Mouse (Mus musculus): ENCODE results near the gene Lgals9.

Lgals9 gene

DNA sequence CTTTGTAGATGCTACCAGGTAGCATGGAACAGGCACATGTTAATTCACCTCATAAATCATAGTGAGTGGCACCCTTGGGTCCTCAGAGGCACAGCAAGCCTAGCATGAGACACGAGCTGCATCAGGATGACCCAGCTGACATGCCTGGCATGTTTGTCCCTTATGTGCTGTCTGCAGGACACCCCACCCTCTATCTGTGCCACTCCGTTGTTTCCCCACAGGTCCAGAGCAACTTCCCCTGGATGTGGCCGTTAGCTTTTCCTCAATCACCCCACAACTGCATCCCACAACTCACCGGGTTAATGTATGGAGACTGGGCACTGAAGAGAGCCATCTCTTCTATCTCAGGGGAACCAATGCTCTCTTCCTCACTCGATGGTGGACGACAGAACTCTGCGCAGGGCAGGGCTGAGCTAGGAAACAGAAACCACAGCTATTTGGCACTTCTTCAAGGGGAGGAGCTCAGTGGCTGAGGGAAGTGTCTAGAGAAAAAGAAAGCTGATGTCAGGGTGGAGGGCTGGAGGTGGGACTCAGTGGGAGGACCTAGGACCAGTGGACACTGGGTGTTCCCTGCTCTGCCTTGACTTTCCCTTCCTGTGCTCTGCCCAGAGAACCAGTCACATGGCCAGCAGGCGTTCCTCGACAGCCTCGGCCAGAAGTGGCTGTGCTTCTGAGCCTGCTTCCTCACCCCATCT, at the start of gene Lgals9:
Gene Lgals9 (minus strand): TSS at position 464 of the 695 bp plus-strand sequence.
- DNase-seq (ENCODE audit: inconsistent ontology term) = peak; percentile 78

DNA sequence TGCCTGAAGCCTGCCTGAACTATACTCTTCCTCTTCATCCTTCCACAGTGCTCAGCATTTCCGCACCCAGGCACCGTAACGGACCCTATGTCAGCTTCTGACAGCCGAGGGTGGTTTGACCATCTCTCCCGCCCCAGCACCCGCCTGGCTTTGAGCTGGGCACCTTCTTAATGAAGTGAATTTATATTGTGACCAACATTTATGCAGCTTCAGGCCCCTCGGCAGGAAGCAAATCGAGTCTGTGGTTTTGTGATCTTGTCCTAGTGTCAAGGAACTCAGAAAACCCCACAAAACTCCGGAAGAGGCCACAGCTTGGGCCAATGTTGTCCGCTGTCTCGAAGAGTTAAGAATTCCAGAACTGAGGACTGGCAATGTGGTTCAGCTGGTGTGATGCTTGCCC, 48.9 kb upstream of the Lgals9 start:
- no peak for DNase-seq (ENCODE audit: inconsistent ontology term)

DNA sequence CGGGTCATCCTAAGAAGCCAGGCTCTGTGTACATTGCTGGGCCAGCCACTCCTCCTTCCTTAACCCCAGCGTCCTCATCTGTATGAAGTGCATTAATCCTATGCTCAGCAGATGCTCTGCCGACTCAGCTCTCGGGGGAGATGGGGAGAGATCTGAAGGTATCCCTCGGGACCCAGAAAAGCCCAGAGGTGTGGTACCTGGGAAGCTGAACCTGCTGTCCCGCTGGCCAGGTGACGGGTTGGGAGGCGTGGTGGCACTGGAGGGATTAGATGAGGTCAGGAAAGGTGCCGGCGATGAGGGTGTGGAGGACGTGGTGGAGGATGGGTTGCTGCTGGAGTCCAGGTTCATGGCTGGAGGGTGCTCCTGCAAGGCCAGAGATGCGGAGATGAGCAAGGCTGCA, 48.3 kb upstream of the Lgals9 start:
- DNase-seq (ENCODE audit: inconsistent ontology term) = no peak

DNA sequence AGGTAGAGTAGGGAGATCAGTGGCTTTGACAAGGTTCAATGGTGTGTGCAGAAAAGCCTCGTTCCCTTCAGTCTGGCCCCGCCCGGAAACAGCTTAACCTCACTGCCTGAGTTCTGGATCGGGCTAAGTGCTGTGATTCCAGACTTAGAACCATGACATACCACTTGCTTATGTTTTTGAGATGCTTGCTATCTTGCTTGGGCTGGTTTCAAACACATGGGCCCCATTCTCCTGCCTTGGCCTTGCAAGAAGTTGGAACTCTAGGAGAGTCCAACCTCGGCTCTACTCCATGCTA, 46.7 kb upstream of the Lgals9 start:
- DNase-seq (ENCODE audit: inconsistent ontology term) = no peak

DNA sequence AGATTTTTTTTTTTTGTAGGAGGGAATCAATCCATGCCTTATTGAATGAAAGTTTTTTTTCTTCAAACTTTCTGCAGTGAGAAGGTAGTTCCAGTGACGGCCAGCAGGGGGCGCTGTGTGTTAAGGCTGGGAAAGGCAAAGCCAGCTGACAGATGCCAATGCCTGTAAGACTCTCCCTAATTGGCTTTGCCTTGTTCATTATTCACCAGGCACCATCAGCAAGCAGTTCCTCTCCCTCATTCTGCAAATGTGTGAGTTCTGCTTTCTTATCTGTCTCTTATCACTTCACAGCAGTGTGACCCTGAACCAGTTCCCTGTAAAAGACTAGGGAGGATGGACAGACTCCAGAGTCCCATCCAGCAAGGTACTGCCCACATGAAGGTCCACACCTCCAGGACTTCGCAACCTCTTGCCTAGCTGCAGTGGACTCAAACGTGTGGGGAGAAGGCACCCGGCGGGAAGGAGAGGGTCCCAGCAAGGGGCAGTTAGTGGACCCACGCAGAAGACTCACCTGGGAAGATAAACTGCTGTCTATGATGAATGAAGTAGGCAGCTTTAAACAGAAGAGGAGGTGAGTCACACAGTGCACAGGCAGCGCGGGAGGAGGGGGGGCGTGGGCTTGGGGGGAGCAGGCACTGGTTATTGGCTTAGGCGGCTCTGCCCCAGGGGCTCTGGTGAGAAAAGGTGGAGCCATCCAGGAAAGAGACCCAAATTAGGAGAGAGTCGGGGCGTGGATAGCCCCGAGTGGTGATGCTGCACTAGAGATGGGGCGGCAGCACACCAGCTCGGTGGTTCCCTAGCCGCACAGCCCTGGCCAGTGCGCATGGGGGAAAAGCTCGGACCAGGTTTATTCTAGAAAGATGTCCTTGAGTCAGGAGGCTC, 46.1 kb upstream of the Lgals9 start:
- peak; percentile 90 for DNase-seq (ENCODE audit: inconsistent ontology term)

DNA sequence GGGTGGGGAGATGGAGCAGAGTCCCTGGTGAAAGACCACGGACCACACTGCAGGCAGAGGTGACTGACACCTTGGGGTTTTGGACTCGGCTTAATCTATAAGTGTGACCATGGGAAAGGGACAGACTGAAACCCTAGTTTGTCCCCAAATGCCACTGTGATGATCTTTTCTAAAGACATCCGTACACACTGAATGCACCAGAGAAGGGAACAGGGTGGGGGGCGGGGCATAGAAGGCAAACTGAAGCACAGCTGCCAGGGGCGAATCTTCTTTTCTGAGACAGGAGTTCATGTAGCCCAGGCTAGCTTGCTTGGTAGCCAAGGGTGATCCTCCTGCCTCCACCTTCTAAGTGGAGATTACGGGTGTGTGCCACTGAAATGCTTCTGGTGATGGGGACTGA, 39.0 kb upstream of the Lgals9 start:
- DNase-seq (ENCODE audit: inconsistent ontology term) = no peak

DNA sequence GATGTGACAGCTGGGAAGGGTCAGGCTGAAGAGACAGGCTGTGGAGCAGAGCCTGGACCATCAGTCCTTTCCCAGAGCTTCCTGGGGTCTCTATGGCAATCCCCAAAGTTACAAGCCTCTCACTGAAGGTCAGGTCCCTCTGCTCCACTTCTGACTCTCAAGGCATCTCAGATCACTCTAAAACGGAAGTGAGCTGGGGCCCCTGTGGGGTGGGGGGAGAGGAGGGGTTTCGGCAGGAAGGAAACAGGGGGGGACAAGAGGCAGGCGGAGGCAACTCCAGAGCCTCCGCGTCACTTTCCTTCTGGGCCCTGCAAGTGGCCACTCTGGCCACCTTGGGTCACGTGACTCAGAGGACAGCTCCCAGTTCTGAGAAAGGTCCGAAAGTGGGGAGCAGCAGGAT, 38.6 kb upstream of the Lgals9 start:
- no peak for DNase-seq (ENCODE audit: inconsistent ontology term)

GRCm38 (mm10) chr11:79022836-79023235, 38.1 kb upstream of the Lgals9 start:
- DNase-seq (ENCODE audit: inconsistent ontology term) = no peak

DNA sequence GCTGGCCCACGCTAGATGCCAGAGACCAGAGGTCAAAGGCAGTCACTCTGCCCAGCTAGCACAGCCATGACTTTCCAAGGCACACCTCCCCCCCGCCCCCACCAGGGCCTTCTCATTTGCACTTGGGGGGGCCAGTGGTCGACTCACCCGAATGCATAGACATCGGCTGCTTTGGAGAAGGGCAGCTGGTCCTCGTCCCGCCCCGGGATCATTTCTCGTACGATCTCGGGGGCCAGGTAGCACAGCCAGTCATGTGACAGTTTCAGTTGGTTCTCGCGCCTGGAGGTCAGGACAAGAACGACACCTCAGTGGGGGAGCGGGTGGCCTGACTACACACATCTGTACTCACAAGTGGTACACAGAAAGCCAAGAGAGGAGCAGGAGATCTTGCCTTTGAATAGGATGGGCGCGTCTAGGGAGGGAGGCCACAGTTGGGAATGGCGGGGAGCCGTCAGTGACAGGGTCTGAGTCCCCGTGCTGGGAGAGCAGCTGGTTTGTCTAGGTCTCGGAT, 35.8 kb upstream of the Lgals9 start:
- DNase-seq (ENCODE audit: inconsistent ontology term) = no peak

DNA sequence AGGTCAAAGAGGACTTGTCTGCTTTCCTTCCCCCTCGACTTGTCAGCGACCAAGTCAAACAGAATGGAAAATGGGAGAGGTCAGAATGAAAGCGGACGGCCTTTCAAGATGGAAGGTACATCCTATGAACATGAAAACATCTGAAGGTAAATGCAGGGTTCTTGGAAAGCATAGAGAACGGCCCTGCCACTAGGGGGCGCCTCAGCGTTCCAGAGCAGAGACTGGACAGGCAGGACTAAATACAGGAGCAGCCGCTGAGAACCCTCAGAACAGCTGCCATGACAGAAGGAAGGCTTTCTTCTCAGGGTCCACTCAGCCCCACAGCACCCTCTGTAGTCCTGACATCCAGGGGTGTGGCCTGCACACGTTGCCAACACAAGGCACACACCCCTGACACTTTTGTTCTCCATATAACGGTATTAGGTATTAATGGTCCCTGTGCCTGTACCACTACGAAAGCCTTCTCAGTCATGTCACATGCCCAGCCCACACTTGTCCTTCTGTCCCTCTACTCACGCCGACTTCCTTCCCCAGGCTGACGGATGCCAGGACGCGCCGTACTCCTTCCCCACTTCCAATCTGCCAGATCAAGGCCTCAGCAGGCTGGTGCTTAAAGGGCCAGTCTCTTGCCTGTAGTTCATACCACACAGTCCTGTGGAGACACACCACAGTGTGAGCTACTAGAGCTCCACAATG, 35.2 kb upstream of the Lgals9 start:
- peak; percentile 41 for DNase-seq (ENCODE audit: inconsistent ontology term)

DNA sequence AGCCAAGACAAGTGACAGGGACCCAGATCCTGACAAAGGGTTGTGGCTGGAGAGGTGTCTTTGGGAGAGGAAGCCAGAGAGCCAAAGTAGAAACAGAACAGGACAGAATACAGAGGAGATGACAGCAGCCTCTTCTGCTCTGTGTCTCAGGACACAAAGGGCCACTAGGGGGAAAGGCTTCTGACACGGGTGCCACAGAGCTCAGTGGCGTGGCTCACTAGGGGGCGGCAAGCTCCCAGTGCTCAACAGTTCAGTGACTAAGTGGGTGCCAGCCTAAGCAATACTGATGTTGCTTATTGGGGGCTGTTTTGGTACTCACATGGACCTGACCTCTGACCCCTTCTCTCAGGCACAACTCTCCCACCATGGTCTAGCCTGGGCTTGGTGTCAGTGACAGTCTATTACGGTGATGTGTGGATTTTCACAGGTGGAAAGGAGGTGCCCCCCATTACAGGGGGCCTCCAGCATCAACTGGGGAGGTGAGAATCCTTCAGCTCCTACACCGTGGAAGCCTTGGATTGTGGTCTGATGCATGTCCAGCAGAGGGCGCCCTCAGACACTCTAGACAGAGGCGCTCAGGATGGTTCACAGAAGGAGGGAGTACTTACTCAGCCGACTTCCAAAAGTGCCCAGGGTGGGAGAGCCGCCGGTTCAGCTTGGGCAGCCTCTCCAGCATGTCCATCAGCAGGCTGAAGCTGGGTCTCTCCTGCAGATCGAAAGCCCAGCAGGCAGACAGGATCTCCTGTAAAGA, 34.4 kb upstream of the Lgals9 start:
- peak; percentile 56 for DNase-seq (ENCODE audit: inconsistent ontology term)

GRCm38 (mm10) chr11:79017161-79017606, 32.4 kb upstream of the Lgals9 start:
- no peak for DNase-seq (ENCODE audit: inconsistent ontology term)

DNA sequence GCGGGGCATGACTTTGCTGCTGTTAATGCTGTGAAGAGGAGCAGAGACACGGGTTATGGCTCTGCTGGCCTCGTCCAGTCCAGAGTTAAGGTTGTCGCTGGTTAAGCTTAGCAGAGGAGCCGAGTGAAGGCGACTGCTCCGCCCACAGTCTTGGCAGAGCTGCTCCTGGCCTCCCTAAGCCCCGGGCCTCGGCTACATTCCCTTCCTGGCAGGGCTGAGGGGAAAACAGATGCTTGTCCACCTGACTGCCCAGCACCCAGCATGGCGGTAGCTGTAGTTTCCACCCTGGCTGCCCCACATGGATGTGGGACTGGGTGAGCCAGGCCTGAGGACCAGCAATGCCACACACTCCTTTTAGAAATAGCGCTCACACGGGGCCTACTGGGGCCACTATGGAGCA, 31.5 kb upstream of the Lgals9 start:
- no peak for DNase-seq (ENCODE audit: inconsistent ontology term)

DNA sequence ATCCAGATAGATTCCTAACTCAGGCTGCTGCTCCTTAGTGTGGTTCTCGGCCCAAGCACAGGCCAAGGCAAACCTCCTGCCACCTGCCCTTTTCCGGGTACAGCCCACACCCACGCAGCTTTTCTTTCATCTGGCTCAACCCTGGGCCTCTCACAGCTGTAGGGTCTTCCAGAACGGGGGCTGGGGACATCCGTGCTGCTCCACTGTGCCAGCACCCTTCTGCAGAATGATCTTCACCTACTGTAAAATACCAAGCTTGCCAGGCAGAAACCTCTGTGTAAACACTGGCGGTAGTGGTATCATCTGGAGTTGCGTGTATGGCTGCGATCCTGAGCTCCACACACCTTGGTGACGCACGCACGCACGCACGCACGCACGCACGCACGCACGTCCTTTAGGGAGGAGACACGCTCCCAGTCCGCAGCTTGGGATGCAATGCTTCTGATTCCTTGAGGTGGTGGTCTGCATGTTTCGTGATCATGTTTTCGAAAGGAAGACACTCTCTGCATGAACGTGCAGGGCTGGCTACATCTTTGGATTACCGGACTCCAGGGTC, 31.0 kb upstream of the Lgals9 start:
- no peak for DNase-seq (ENCODE audit: inconsistent ontology term)

DNA sequence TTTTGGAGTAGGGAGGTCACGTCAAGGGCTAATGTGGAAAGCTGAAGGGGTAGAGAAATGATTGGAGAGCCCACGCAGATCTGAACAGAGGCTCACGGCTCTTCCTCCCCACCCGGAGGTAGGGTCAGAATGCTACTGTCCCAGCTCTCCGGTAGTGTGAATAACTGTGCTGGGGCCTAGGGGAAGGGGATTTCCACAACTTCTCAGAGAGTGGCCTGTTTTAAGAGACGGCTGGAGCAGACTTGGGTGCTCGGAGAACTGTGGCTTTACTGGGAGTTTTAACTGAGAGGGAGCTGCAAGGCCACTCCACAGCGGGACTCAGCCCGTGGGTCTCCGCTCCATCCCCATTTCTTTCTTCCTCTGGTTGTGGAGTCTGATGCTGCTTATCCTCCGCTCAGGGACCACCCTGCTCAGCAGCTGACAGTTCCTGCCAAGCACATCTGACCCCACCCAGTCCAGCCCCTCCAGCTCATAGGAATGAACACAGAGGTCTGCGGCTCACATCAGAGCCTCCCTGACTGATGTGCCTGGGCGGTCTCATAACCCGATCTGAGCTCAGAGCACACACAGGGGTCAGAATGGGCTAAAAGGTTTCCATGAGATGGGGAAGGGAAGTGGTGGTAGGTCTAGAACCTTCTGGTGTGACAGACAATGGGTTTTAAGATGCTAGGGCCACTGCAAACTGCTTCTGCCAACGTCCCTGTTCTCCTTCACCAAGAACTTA, 30.0 kb upstream of the Lgals9 start:
- no peak for DNase-seq (ENCODE audit: inconsistent ontology term)

GRCm38 (mm10) chr11:79013806-79014205, 29.1 kb upstream of the Lgals9 start:
- DNase-seq (ENCODE audit: inconsistent ontology term) = no peak

DNA sequence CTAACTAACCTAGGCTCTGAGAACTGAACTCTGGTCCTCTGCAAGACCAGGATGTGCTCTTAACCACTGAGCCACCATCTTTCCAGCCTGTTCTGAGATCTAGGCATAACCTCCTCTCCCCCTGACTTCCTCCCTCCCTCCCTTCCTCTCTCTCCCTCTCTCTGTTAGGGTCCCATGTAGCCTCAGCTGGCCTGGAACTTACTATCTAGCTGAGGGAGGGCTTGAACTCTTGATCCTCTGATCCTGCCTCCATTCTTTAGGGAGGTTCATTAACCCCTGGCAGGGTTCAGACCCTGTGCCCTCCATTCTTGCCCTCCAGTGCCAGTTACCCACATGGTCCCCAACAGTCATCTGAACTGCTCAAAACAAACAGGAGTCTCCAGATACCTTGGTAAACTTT, 28.3 kb upstream of the Lgals9 start:
- no peak for DNase-seq (ENCODE audit: inconsistent ontology term)

DNA sequence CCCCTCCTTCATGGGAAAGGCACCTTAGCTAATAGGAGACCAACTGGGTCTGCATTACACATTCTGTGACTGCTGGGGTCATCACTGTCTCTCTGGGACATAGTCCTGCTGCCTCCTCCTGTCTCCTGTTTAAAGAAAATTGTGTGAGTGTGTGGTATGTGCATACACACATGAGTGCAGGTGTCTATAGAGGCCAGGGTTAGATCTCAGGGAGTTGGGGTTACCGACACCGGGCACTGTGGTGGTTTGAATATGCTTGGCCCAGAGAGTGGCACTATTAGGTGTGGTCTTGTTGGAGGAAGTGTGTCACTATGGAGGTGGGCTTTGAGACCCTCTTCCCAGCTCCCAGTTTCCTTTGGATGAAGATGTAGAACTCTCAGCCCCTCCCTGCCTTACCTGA, 27.8 kb upstream of the Lgals9 start:
- DNase-seq (ENCODE audit: inconsistent ontology term) = no peak

DNA sequence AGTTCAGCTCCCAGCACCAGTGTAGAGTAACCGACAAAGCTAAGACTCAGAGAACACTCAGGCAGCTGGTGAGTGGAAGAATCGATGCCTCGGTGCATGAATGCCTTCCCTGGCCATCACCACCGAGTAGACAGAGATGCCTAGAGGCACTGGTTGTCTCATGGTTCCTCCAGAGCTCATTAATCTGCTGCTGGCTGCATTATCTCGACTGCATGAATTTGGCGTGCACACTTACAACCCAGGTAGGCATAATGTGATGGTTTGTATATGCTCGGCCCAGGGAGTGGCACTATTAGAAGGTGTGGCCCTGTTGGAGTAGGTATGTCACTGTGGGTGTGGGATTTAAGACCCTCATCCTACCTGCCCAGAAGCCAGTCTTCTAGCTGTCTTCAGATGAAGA, 24.1 kb upstream of the Lgals9 start:
- DNase-seq (ENCODE audit: inconsistent ontology term) = no peak

DNA sequence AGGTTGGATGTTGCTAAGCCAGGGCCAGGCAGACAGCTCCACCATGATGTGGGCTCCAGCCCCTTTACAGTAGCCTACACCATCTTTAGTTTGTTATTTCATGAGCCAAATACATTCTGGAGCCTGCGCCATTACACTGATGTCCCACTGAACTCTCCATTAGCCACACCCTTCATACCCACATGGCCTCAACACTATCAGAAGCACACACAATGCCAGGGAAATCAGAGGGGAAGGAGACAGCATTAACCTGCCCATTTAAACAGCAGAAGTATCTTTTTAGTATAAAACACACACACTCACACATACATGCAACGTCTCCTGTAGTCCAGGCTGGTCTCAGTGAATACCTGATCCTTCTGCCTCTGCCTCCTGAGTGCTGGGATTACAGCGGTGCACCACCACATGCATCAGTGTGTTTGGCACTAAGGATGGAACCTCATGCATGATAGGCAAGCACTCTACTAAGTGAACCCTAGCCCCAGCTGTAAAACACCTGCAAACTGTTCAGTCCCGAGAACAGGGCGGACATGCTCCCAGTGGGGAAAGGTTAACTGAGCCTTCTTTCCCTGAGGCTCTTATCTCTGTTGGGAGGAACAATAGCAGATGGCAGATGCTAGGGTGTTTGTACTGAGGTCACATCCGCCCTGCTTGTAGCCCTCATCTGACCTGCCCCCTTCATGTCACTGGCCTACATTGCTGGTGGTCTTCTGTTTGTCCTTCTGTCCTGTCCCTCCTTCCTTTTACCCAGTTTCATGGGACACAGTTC, 23.4 kb upstream of the Lgals9 start:
- DNase-seq (ENCODE audit: inconsistent ontology term) = no peak

All from Muller cell, postnatal 12 days (primary cell).